Mouse (Mus musculus) lung, postnatal 25 days (tissue): ENCODE data around the gene Olfr620.

Experiments
- DNase-seq: peaks from one replicate; pipeline ENCODE4 v3.0.0; 2022; ENCODE audit warnings: low spot score

The Olfr620 gene

DNA sequence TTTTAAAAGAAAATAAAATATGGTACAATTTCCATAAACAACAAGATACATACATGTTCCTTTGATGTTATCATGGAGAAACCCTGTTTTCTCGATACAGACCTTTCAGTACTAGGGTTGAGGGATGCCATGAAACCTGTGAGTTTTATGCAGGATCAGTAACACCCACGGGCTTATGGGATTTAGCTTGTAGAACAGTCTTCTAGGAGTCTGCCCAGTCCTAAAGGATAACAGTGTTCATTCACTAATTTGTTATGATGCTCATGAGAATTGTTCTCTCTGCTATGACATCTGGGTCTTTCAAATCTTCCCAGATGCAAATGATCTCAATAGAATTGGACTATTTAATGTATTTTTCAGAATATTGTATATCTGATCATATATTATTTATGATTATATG is at the start of gene Olfr620:
Gene Olfr620 (minus strand): TSS at position 101 of the 400 bp plus-strand sequence.
- no peak for DNase-seq

DNA sequence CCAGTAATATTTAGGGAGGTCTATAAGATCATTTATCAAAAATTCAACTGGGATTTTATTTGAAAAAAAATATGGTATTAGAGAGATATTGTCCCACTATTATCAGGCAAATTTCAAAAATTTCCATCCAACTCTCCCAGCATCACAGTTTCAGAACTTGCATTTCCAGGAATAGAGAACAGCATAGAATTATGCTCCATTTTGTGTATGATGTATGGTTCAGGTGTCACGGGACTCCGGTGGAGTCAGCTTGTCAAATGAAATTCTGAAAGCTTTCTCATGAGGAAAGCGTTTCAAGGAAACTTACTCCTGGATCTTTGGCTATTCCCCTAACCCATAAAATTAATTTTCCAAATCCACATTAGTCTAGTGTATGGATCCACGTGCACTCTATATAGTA is 31.7 kb upstream of the Olfr620 start:
- DNase-seq = no peak

DNA sequence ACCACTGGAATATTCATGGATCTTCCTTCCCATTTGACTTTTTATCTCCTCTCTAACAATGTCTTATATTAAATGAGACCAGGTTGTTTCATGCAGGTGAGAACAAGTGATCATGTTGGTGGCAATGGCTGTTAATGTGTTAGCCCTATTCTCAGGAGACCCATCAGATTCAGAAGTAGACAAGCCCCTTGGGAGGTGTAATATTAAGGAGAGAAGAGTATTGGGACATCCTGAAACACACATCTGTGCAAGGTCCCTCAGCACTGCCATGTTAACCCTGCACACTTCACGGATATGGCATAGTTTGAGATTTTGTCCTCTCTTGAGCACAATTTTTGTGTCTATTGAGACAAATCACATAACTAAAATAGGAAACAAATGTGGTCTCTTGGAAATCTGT is 30.3 kb upstream of the Olfr620 start, which contains the start of gene Olfr622:
Gene Olfr622 (minus strand): TSS at position 101 of the 400 bp plus-strand sequence.
- DNase-seq = no peak

DNA sequence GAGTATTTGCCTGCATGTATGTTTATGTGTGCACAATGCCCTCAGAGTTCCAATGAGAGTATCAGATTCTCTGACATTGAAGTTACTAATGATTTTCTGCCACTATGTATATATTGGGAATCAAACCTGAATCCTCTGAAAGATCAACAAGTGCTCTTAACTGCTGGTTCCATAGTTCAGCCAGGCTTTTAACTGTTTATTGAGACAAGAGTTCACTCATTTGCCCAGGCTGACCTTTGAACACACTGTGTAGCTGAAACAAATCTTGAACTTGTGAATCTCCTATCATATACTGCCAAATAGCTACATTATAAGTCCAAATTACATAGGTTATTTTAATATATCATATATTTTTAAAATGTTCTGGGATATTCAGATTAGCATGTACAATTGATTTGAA is 24.5 kb upstream of the Olfr620 start:
- DNase-seq = no peak

DNA sequence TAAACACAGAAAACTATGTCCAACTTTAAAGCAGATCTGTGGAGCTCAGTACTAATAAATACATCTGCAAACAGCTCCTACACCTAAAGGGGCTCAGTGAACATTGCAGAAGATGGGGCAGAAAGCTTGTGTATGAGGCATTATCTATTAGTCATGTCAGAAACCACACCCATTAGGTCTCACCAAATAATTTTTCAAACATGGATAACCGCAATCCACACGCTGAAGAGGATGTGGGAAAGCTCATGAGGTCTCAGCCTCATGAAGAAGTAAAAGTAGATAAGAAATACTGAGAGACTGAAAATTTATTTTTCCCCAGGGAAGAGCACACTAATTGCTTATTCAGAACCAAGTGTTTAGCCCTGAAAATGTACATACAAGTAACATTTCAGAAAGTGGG is 4.9 kb downstream of the Olfr620 start:
- no peak for DNase-seq

DNA sequence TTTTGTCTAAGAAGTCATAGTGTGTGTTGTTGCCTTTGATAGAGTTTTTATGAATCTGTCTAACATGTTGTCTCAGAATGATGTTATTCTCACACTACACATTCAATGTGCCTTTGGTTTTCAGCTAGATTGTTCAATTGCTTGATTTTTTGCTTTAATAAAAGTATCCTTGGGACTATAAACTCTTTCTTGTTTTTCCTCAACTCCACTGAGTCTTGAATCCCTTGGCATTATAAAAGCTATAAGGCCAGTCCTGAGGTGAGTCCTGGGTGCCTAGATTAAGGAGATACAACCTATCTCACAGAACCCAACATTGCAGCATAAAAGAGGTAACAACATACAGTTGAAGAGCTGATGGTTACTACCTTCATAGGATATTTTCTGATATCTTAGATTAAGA is 12.1 kb downstream of the Olfr620 start, which contains the start of gene Olfr619:
Gene Olfr619 (plus strand): TSS at position 301 of the 400 bp plus-strand sequence.
- DNase-seq = no peak

DNA sequence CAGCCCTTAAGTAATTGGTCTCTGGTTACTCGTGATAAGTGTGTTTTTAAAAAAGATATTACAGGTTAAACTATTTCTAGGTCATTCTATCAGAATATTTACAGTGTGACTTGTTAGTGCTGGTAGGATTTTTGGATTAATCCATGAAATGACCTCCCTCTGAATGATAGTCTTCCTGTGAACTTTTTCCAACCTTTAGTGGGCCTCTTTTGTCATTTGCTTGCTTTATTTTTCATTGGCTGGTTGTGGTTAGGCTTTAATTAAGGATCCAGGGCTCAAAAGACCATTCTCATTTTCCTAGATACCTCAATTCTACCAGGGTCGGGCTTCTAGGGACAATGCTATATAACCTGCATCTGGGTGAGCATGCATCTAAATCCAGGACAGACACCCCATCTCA is 22.5 kb downstream of the Olfr620 start, which contains the start of gene Olfr618:
Gene Olfr618 (plus strand): TSS at position 301 of the 400 bp plus-strand sequence.
- DNase-seq = no peak

DNA sequence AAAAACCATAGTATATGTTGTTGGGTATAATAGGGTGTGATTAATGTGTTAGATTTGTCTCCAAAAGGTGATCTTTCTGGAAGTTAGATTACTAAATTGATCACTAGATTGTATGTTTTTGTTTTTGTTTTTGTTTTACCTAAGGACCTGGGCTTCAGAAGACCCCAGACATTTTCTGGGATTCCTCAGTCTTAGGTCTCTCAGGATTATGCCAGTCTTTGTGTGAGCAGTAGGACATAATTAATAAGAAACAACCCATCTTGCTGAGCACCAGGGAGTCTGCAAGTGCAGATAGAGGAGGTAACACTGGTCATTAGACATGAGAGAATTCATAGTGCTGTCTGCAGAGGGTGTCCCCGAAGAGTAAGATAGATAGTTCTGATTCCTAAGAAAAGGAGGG is 39.6 kb downstream of the Olfr620 start, which contains the start of gene Olfr617:
Gene Olfr617 (plus strand): TSS at position 301 of the 400 bp plus-strand sequence.
- DNase-seq = no peak

DNA sequence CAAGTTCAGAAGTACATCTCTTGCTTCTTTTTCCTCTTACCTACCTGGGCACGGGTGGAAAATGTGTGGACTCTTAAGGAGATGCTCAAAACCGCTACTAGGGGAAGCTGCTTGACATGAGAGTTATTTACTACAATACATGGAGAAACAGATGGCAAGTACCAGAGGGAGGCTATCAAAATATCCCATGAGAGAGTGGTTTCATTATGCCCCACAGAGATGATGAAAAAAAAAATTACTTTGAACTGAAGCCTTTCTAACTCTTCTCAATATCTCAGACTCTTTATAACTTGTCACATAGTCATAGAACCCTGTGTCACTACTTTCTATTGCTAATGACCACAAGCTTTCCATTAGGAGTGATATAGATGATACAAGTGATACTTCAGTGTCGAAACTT is 43.3 kb downstream of the Olfr620 start, which contains the start of gene Olfr616:
Gene Olfr616 (minus strand): TSS at position 101 of the 400 bp plus-strand sequence.
- no peak for DNase-seq

DNA sequence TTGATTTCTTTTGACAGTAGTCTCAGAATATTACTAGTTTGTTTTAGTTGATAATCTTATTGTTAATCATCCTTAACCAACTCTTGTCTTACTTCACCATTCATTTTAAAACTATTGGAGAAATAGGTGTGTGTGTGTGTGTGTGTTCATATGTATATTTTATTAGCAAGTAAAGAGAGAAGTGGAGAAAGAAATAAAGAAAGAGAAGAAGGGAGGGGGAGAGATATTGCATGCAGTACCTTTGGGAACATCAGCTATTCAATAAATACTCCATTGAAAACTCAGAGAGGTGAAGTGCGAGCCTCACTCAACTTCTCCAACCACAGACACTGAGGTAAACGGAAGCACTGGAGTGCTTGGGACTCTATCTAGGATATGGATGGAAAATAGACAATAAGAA is 56.6 kb downstream of the Olfr620 start, which contains the start of gene Olfr615:
Gene Olfr615 (plus strand): TSS at position 301 of the 400 bp plus-strand sequence.
- DNase-seq = no peak
